Mouse (Mus musculus) Muller cell, postnatal 12 days (primary cell): ENCODE data around the gene Fam25c.
"Not testable (repeated sequence)": the region's sequence is repeated elsewhere in the genome, so short reads cannot be mapped to it uniquely, and the experiment has no call there.

Experiments used
- DNase-seq: peaks from one replicate; pipeline ENCODE4 v3.0.0-alpha.2; 2015; ENCODE audit errors: inconsistent ontology term

Gene Fam25c

GRCm38 (mm10) chr14:34327618-34328017 is 27.6 kb downstream of the Fam25c start:
- no peak for DNase-seq

GRCm38 (mm10) chr14:34326606-34327005 is 28.6 kb downstream of the Fam25c start:
- DNase-seq, result no peak

- DNase-seq, result no peak
Observed at GRCm38 (mm10) chr14:34323576-34324085, 31.6 kb downstream of the Fam25c start.

GRCm38 (mm10) chr14:34318113-34318512 is 37.1 kb downstream of the Fam25c start:
- DNase-seq, result peak; percentile 85

GRCm38 (mm10) chr14:34317431-34317830 is 37.8 kb downstream of the Fam25c start:
- DNase-seq, result peak; percentile 20

- DNase-seq, result no peak
Observed at GRCm38 (mm10) chr14:34316346-34316745, 38.9 kb downstream of the Fam25c start.

GRCm38 (mm10) chr14:34314796-34315195 is 40.4 kb downstream of the Fam25c start:
- DNase-seq, result no peak

- DNase-seq, result not testable (repeated sequence)
Observed at GRCm38 (mm10) chr14:34314383-34314782, 40.9 kb downstream of the Fam25c start.

GRCm38 (mm10) chr14:34313612-34314011 is 41.6 kb downstream of the Fam25c start:
- DNase-seq, result no peak

GRCm38 (mm10) chr14:34312339-34313048 is 42.7 kb downstream of the Fam25c start:
- DNase-seq, result peak; percentile 19

- peak; percentile 43 for DNase-seq
Observed at GRCm38 (mm10) chr14:34311691-34312090, 43.5 kb downstream of the Fam25c start.

- peak; percentile 51 for DNase-seq
Observed at GRCm38 (mm10) chr14:34311021-34311631, 44.1 kb downstream of the Fam25c start.

GRCm38 (mm10) chr14:34310234-34310965 is 44.8 kb downstream of the Fam25c start, which contains the start of the genes Shld2 and Glud1:
Gene Shld2 (minus strand): TSS chr14:34310493.
Gene Glud1 (plus strand): TSS chr14:34310727.
- DNase-seq, result peak; percentile 100

GRCm38 (mm10) chr14:34309907-34310233 is 45.4 kb downstream of the Fam25c start:
- no peak for DNase-seq

- DNase-seq, result no peak
Observed at GRCm38 (mm10) chr14:34309266-34309665, 46.0 kb downstream of the Fam25c start.

GRCm38 (mm10) chr14:34303265-34303680 is 52.0 kb downstream of the Fam25c start:
- DNase-seq, result no peak

- DNase-seq, result no peak
Observed at GRCm38 (mm10) chr14:34302681-34303242, 52.5 kb downstream of the Fam25c start.
